Mouse (Mus musculus) embryonic facial prominence, embryonic 15.5 days (tissue): Measurements from ENCODE around the gene Ttll10. TPM values are rescaled to one million over a fixed set of nuclear protein-coding genes. Genes with fewer than 3 reads are reported as not detected.

Experiments used
- ATAC-seq: fragments of 200-750 bp; cut with Nextera tagmentation; 2 replicates; pipeline ENCODE4 v1.8.0; 2017; ENCODE audit warnings: low read depth, moderate TSS enrichment; ENCODE audit not compliant: insufficient number of reproducible peaks, low FRiP score, low TSS enrichment
- H3K27ac ChIP-seq: fragments of 300-500 bp; sonication (generic); replicated peaks from 2 replicates; pipeline ENCODE4 v1.5.1; 2015; ENCODE audit warnings: mild to moderate bottlenecking, inconsistent platforms
- H3K27me3 ChIP-seq: fragments of 300-500 bp; sonication (generic); 2 replicates; pipeline ENCODE4 v1.6.1; 2015; ENCODE audit warnings: inconsistent platforms
- H3K36me3 ChIP-seq: fragments of 300-500 bp; sonication (generic); 2 replicates; pipeline ENCODE4 v1.6.1; 2015; ENCODE audit warnings: mild to moderate bottlenecking, inconsistent platforms
- H3K4me1 ChIP-seq: fragments of 300-500 bp; sonication (generic); 2 replicates; pipeline ENCODE4 v1.6.1; 2015; ENCODE audit warnings: inconsistent platforms
- H3K4me2 ChIP-seq: fragments of 300-500 bp; sonication (generic); replicated peaks from 2 replicates; pipeline ENCODE4 v1.6.1; 2015; ENCODE audit warnings: mild to moderate bottlenecking, inconsistent platforms
- H3K4me3 ChIP-seq: fragments of 300-500 bp; sonication (generic); replicated peaks from 2 replicates; pipeline ENCODE4 v1.5.1; 2015; ENCODE audit warnings: mild to moderate bottlenecking, inconsistent platforms
- H3K9ac ChIP-seq: fragments of 300-500 bp; sonication (generic); 2 replicates; pipeline ENCODE4 v1.6.1; 2015; ENCODE audit warnings: inconsistent platforms
- H3K9me3 ChIP-seq: fragments of 300-500 bp; sonication (generic); replicated peaks from 2 replicates; pipeline ENCODE4 v1.6.1; 2016; ENCODE audit warnings: inconsistent platforms
- WGBS: fragments of 180-500 bp; shearing (Covaris S2); methylation state at CpG from one replicate; pipeline ENCODE4 v1.1.7; 2015; 5-methylcytosine and 5-hydroxymethylcytosine counted together
- polyA plus RNA-seq: library from polyadenylated mRNA; unstranded; fragments of >200 nt; fragmentation: Nextera tagmentation; extraction: Ambion mirVana; gene quantifications from 2 replicates; pipeline ENCODE4 v1.2.1, GENCODE M21; 2015

Gene Ttll10
- polyA plus RNA-seq, 1 experiment from 2014 or later, result 4.3 TPM

DNA sequence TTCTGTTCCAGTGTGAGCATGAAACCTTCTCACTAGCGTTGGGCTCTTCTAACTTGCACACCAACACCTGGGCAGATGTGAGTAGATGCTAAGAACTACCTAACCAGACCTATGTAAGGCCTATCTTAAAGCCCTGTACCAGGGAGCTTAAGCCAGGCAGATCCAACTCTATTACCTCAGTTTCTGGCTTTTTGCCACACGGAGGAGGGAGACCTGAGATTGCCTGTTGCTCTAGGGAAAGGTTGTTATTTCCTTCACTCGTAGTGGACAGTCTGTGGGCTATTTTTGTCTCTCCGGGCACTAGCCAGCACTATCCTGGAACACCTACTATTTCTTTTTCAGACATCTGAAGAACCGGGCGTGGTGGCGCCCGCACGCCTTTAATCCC, 5.3 kb upstream of the Ttll10 start:
- Histone ChIP-seq H3K4me2 (no peak overlapping the region), H3K9me3 (no peaks in the 10 kb centered on the region), H3K27me3 (no peaks in the 10 kb centered on the region), H3K36me3 (no peaks in the 10 kb centered on the region), H3K27ac (peak overlapping the region; percentile 58; the same call in 1 of the 2 replicates), H3K4me1 (peaks cover 8% of the 10 kb centered on the region), H3K9ac (no peak overlapping the region), H3K4me3 (no peak overlapping the region)
- ATAC-seq, result no peak
- WGBS, result 79% methylated on average over 9 of the region's 9 CpGs

DNA sequence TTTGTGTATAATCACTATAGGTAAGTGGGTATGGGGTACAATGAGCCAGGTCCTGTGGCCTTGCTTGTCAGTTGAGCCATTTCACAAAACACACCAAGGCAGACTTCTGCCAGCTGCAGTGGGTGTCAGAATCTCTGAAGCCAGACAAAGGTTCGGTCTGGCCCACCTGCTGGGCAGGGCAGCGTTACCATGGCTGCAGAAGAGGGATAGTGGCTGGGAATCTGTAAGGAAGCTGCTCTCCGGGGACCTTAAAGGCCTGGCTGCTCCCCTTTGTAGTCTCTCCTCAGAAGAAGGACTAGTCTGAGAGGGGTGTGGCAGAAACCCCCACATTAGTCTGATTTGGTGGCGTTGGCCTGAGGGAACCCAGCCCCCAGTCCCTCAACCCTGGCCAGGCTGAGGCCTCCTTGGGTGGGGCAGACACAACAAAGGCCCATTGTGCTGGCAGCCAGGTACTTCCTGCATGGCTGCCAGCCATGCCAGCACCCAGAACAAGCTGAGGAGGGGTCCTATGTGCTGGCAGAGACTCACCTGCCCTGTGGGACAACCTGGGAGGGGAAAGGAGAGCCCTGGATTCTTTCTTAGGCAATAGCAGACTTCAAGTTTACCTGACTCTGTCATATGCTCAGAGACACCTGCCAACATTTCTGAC, 4.8 kb upstream of the Ttll10 start:
- no peak overlapping the region for H3K4me2 ChIP-seq
- H3K4me3 ChIP-seq, result no peak overlapping the region
- no peaks in the 10 kb centered on the region for H3K9me3 ChIP-seq
- ATAC-seq, result no peak
- no peaks in the 10 kb centered on the region for H3K27me3 ChIP-seq
- H3K36me3 ChIP-seq, result no peaks in the 10 kb centered on the region
- H3K27ac ChIP-seq, result peak overlapping the region; percentile 58; the same call in 1 of the 2 replicates
- peaks cover 8% of the 10 kb centered on the region for H3K4me1 ChIP-seq
- 7% methylated on average over 4 of the region's 4 CpGs for WGBS
- no peak overlapping the region for H3K9ac ChIP-seq

- Histone ChIP-seq H3K27ac (peak overlapping the region; percentile 95), H3K27me3 (no peaks in the 10 kb centered on the region), H3K9me3 (no peaks in the 10 kb centered on the region), H3K9ac (0 out of 2 replicates have a peak overlapping the region, but pooled peaks have one; percentile 19), H3K36me3 (no peaks in the 10 kb centered on the region), H3K4me1 (peaks cover 12% of the 10 kb centered on the region), H3K4me3 (peak overlapping the region; percentile 41), H3K4me2 (peak overlapping the region; percentile 36)
- peak; percentile 91 for ATAC-seq
- 29% methylated on average over 10 of the region's 10 CpGs for WGBS
These were observed 499 bp upstream of the Ttll10 start for GRCm38 (mm10) chr4:156059713-156060112.

DNA sequence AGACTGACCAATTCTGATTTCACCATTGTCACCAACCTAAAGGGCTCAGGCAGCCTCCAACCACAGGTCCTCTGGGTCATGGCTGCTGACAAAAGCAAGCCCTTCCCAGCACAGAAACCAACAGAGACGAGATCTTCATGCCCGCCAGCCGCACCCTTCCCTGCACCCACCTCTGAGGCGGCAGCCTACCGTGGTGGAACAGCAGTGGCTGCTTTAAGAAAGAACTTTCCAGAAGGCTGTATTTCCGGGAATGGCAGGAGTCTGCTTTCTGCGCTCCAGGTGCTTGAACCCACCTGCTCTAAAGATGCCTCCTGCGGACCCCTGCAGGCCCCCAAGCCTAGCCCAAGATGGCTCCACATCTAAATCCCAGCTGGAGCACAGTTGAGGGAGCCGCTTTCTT, 388 bp downstream of the Ttll10 start:
- Histone ChIP-seq H3K27me3 (no peaks in the 10 kb centered on the region), H3K9me3 (no peaks in the 10 kb centered on the region), H3K4me1 (peaks cover 7% of the 10 kb centered on the region; the same call in 1 of the 2 replicates), H3K4me2 (peak overlapping the region; percentile 36), H3K4me3 (peak overlapping the region; percentile 41), H3K27ac (peak overlapping the region; percentile 95), H3K9ac (peak overlapping the region; percentile 19; the same call in 1 of the 2 replicates), H3K36me3 (no peaks in the 10 kb centered on the region)
- no peak for ATAC-seq
- 62% methylated on average over 9 of the region's 9 CpGs for WGBS

- Histone ChIP-seq H3K4me2 (peak overlapping the region; percentile 36), H3K27ac (peak overlapping the region; percentile 51; the same call in 1 of the 2 replicates)
These were observed 1.5 kb downstream of the Ttll10 start for GRCm38 (mm10) chr4:156057702-156058101.

GRCm38 (mm10) chr4:156055173-156055572, 4.0 kb downstream of the Ttll10 start:
- no peaks in the 10 kb centered on the region for H3K9me3 ChIP-seq
- peak overlapping the region; percentile 6; the same call in 1 of the 2 replicates for H3K4me2 ChIP-seq
- no peaks in the 10 kb centered on the region; the same call in 1 of the 2 replicates for H3K36me3 ChIP-seq
- peaks cover 7% of the 10 kb centered on the region; the same call in 1 of the 2 replicates for H3K4me1 ChIP-seq
- no peak overlapping the region for H3K9ac ChIP-seq
- peak overlapping the region; percentile 10; the same call in 1 of the 2 replicates for H3K4me3 ChIP-seq
- 79% methylated on average over 5 of the region's 5 CpGs for WGBS
- no peak for ATAC-seq
- H3K27me3 ChIP-seq, result no peaks in the 10 kb centered on the region
- no peak overlapping the region for H3K27ac ChIP-seq

More at GRCm38 (mm10) chr4:156057702-156058101, 1.5 kb downstream of the Ttll10 start:
- no peaks in the 10 kb centered on the region for H3K9me3 ChIP-seq
- no peaks in the 10 kb centered on the region; the same call in 1 of the 2 replicates for H3K36me3 ChIP-seq
- no peaks in the 10 kb centered on the region for H3K27me3 ChIP-seq
- H3K4me1 ChIP-seq, result peaks cover 7% of the 10 kb centered on the region; the same call in 1 of the 2 replicates
- 34% methylated on average over 10 of the region's 10 CpGs for WGBS
- H3K9ac ChIP-seq, result no peak overlapping the region
- H3K4me3 ChIP-seq, result peak overlapping the region; percentile 41
- ATAC-seq, result no peak

DNA sequence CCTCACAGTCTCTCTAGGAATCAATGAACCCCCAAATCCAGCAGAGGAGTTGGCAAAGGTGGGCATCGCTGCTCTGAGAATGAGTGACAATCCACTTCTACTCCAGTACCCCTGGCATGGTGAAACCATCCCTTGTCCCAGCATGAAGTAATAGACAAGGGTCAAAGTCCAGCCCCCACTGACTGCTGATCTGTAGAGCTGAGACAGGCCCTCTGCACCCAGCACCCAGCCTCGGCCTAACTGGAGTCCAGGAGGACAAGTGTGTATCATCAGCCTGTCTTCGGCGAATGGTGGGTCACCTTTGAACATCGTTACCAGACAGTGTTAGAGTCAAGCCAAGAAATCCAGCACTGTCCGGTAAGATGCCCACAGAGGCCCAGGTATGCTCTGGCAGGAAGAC, 4.6 kb downstream of the Ttll10 start:
- peaks cover 4% of the 10 kb centered on the region; the same call in 1 of the 2 replicates for H3K4me1 ChIP-seq
- ATAC-seq, result no peak
- no peak overlapping the region; the same call in 1 of the 2 replicates for H3K4me2 ChIP-seq
- 91% methylated on average over 6 of the region's 6 CpGs for WGBS
- no peak overlapping the region for H3K9ac ChIP-seq
- no peaks in the 10 kb centered on the region; the same call in 1 of the 2 replicates for H3K36me3 ChIP-seq
- no peak overlapping the region for H3K4me3 ChIP-seq
- no peaks in the 10 kb centered on the region for H3K27me3 ChIP-seq
- no peaks in the 10 kb centered on the region for H3K9me3 ChIP-seq
- no peak overlapping the region for H3K27ac ChIP-seq

GRCm38 (mm10) chr4:156054130-156054529, 5.1 kb downstream of the Ttll10 start:
- Histone ChIP-seq H3K27me3 (no peaks in the 10 kb centered on the region), H3K9me3 (no peaks in the 10 kb centered on the region), H3K4me3 (no peak overlapping the region), H3K9ac (no peak overlapping the region), H3K27ac (no peak overlapping the region), H3K36me3 (no peaks in the 10 kb centered on the region; the same call in 1 of the 2 replicates), H3K4me1 (peaks cover 4% of the 10 kb centered on the region; the same call in 1 of the 2 replicates), H3K4me2 (no peak overlapping the region)
- no peak for ATAC-seq
- 80% methylated on average over 4 of the region's 4 CpGs for WGBS

DNA sequence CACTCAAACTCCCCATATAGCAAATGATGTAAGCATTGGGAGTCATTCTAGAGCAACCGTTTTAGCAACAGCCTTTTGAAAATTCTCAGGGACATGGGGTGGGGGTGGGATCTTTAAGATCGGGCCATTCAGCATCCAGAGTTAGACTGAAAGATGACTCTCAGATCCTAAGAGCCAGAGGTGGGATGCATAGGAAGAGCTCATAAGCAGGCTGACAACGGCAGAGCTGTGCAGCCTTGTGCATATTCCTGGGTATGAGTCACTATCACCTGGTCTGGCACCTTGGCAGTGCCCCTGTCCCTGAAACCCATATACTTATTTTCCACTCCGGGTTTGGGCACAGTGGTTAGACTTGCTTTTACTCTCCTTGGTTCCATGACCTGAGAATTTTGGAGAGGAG, 6.1 kb downstream of the Ttll10 start:
- no peak overlapping the region for H3K27ac ChIP-seq
- WGBS, result 72% methylated on average over 4 of the region's 4 CpGs
- H3K9ac ChIP-seq, result no peak overlapping the region
- no peaks in the 10 kb centered on the region for H3K9me3 ChIP-seq
- H3K4me3 ChIP-seq, result no peak overlapping the region
- H3K4me1 ChIP-seq, result peaks cover 4% of the 10 kb centered on the region; the same call in 1 of the 2 replicates
- H3K4me2 ChIP-seq, result no peak overlapping the region
- no peak for ATAC-seq
- H3K27me3 ChIP-seq, result no peaks in the 10 kb centered on the region
- no peaks in the 10 kb centered on the region; the same call in 1 of the 2 replicates for H3K36me3 ChIP-seq

DNA sequence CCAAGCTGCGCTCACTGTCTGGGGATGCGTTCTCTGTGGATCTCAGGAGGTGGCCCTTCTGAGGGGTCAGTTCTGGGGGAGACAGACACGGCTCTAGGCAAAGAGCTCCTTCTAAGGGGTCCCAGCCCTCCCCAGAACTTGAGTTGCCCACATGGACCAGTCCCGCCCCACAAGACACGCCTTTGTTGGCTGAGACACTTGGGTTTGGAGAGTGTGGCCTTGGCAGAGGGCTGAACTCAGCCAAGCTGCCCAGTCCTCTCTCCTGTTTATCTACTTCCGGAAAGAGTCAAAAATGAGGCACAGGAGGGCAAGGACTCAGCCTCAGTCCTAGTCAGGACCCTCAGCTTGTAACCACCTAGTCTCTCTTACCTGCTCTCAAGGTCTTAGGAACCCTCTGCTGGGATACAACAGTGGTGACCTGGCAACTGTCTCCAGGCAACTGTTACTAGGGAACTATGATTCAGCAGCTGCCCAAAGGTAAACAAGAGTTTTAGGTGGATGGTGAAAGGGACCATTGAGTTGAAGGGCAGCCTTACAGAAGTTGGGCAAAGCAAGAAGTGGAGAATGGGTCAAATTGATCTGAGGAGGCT, 8.7 kb downstream of the Ttll10 start:
- H3K4me1 ChIP-seq, result peaks cover under 1% of the 10 kb centered on the region; the same call in 1 of the 2 replicates
- 0 out of 2 replicates have a peak, but pooled peaks have one; percentile 9 for ATAC-seq
- no peak overlapping the region for H3K9ac ChIP-seq
- no peak overlapping the region for H3K4me2 ChIP-seq
- H3K36me3 ChIP-seq, result no peaks in the 10 kb centered on the region; the same call in 1 of the 2 replicates
- 68% methylated on average over 6 of the region's 6 CpGs for WGBS
- no peaks in the 10 kb centered on the region for H3K27me3 ChIP-seq
- no peak overlapping the region for H3K4me3 ChIP-seq
- no peak overlapping the region for H3K27ac ChIP-seq
- no peaks in the 10 kb centered on the region for H3K9me3 ChIP-seq

DNA sequence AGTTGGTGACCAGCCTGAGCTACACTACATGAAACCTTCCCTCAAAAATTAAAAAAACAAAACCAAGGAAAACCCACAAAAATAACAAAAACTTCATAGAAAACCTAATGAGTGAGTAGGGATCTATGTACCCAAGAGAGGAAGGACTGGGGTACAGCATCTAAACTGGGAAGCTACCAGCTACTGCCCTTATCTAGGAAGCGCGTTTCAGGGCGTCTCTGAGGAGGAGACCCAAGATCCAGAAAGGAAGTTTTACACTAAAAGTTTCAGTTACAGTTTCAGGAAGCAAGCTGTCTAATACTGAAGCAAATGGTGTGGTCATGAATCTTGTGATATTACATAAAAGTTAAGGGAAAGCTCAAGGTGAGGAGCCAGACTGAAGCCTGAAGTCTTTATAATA, 9.4 kb downstream of the Ttll10 start:
- Histone ChIP-seq H3K4me2 (no peak overlapping the region), H3K9ac (no peak overlapping the region), H3K27me3 (no peaks in the 10 kb centered on the region), H3K4me3 (no peak overlapping the region), H3K36me3 (no peaks in the 10 kb centered on the region; the same call in 1 of the 2 replicates), H3K9me3 (no peaks in the 10 kb centered on the region), H3K4me1 (no peaks in the 10 kb centered on the region), H3K27ac (no peak overlapping the region)
- WGBS, result 78% methylated on average over 3 of the region's 3 CpGs
- no peak for ATAC-seq
